Mouse (Mus musculus) frontal cortex, postnatal 36 days (tissue): ENCODE measurements around the gene Reep3.
A peak's percentile ranks its signal among the peaks of the same experiment; 100 is the strongest.
"Not testable (repeated sequence)": the region's sequence is repeated elsewhere in the genome, so short reads cannot be mapped to it uniquely, and the experiment has no call there.

Experiments
- DNase-seq, 2 experiments: peaks; one replicate each; pipeline ENCODE4 v3.0.0; 2022; ENCODE audit warnings: low spot score in 2 of 2

Gene Reep3

DNA sequence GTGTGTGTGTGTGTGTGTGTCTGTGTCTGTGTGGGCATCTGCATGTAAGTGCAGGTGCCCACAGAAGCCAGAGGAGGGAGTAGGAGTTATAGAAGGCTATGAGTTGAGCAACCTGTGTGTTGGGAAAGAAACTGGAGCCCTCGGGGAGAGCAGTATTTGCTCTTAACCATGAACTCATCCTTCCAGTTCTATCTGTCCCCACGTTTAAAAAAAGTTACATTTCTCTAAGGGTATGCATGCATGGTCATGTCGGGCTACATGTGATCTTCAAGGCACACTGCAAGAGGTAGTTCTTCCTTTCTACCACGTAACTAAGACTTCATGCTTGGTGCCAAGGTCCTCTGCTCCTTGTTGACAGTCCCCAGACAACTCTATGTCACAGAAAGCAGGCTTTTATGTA, 78.9 kb downstream of the Reep3 start:
- no peak for DNase-seq

- DNase-seq, result no peak
Measured at GRCm38 (mm10) chr10:67017315-67017714, 79.4 kb downstream of the Reep3 start.

DNA sequence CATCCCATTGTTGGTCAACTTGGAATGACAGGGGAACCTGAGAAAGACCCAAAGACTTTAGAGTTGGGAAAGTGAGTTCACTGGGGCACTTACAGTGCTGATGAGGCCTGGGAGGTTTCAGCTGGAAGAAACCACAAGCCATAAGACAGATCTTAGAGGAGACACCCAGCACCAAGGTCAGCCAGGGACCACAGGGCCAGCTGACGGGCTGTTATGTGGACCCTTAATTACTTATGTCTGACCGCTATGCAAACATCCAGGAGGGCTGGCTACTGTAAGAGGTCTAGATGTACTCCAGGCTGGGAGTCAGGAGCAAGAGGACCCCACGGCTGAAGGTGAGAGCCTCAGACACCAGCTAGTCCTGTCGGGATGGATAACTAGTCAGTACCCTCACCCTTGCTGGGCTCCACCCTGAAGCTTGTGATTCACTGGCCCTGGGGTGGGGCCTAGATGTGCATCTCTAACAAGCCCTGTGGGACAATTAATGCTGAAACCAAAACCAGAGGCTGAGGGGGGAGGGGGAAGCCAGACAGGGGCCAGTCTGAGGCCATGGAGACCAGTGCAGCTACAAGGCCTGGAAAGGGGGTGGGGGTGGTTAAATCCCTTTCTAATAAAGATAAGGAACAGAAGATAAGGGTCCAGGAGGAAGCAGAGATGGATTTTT, 80.0 kb downstream of the Reep3 start:
- DNase-seq, result no peak

DNA sequence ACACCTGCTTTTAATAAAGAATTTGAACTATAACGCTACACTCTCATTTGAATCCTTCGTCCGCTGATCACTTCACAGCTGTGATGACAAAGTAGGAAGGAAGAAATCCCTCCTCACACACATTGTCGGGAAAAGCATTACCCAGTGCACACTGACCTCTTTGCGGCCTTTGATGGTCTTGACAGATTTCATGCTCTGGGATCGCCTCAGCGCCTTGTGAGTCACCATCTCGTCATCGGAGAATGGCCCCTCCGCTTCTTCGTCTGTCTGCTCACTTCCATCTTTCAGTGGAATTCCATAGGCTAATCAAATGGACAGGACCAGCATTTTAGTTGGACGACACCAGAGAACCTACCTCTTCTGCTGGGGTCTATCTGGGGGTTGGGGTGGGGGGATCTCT, 82.0 kb downstream of the Reep3 start:
- no peak for DNase-seq

DNA sequence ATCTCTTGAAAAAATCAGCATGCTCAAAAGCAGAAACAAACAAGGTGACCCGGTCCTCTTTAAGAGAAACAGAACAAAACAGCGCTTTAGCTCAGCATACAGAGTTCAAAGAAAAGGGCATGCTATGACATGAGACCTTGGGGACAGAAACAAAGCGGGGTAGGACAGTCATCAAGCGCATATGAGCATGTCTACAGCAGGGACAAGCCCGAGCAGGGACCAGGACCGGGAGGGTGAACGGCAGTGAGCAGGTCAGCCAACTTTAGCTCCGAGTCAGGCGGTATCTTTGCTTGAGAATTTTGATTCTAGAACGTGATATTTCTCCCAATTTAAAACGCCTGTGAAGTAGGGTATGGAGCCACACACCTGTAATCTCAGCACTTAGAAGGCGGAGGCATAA, 86.2 kb downstream of the Reep3 start:
- DNase-seq, result no peak

DNA sequence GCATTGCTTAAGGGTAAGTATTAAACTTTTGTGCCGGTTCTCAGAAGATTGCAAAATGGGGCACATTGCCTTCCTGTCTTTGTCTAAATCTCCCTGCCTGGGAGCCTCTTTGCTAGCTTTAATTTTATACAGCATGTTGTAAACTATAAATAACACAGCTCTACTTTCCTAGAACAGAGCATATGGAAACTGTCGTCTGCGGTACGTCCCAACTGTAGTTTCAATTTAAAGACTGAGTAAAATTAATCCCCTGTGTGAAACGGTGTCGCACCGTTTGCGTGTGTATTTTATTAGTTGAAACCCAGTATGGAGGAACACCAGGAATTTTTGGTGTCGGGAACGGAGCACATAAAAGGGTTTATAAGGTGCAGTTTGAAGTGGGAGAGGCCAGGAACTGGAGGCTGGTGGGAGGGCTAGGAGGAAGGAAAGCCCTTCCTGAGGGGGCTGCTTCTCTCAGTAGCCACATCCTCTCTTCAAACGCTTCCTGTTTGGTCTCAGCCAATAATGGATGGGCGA, 92.2 kb downstream of the Reep3 start:
- DNase-seq, result peak; percentile 38 to 68

- DNase-seq, result peak in 1 of 2 experiments; percentile 34
Measured at GRCm38 (mm10) chr10:67003743-67004526, 92.8 kb downstream of the Reep3 start.

DNA sequence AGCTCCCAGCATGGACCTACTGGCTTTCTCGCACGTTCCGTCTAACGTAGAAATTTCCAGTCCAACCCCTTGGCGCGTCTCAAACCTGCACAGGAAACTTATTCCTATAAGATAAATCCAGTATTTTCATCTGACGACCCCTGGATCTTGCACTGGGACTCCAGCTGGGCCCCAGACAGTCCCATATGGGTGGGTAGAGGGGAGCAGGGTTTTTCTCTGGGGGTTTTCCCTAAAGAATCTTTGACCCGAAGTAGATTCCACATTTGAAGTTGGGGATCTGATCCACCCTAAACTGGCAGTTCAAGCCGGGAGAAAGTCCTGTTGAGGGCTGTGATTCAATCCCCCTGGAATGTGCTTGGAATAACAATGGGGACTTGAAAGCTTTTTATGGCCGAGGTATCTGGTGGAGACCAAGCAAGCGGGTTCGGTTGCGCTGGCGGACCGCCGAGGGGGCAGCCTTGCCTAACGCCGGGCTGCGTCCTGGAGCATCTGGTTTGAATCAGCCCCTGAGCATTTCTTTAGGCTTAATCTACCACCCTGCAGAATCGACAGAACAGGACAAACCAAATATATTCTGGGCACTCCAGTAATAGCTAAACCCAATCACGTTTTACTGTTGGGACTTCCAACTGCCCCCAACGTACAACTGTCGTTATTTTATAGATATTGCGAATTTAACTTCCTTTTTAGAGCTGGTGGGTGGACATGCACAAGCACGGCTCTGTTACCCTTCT, 93.6 kb downstream of the Reep3 start:
- DNase-seq, result peak; percentile 33 to 48

GRCm38 (mm10) chr10:67002207-67003008, 94.3 kb downstream of the Reep3 start:
- peak in 1 of 2 experiments; percentile 22 for DNase-seq

DNA sequence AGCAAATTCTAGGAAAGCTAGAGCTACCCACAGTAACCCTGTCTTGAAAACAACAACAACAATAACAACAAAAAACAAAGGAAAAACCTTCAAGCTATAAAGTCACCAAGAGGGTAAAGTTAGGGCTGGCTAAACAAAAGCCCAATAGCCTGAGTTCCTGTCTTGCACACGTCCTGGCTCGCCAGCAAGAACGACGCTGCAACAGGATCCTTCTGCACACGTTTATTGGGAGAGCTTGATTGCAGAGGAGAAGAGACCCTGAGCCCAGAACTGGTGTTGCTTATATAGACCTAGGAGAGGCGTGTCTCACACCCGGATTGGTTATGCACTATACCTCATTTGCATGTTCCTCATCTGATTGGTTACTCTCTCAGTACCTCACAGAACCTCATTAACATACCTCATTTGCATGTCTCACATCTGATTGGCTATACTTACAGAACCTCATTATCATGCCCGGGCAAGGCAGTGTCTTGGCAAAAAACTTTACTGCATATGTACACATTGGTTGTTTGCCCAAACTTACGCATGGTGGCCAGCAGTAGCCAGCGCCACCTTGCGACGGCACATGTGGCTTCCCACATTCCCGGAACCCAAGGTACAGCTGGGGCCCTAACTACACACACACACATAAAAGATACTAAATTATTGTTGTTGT, 95.7 kb downstream of the Reep3 start:
- not testable (repeated sequence) for DNase-seq

DNA sequence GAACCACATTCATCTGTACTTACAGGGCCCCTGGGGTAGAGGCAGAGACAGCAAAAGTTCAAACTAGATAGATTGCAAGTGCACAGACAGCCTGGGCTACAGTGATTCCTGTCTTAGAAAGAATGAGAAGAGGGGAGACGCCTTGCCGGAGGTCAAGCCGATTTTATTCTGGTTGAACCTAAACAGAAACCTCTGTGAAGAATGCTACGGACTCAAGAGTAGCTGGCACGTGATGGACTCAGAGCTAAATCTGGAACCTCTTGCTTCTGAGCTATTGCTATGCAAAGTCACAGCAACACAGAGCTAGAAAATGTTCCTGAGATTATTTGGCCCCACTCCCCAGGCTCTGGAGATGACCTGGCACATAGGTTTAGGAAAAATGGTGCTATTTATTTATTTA, 96.6 kb downstream of the Reep3 start:
- no peak for DNase-seq

DNA sequence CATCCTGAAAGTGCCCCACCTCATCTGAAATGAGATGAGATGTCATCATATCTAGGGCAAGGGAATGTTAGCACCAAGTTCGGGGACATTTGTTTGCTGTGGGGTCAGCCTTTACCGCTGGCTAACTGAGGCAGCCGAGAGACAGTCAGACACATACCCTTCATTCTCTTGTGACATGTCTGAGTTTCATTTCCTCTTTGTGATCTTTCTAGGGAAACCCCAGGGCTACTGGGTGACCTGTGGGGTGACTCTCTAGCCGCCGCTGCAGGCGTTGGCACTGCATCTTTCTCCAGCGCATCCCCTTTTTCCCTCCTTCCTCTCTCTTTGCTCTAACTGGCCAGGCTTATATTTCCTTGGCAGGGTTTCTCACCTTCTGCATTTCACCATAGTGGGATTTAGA, 98.0 kb downstream of the Reep3 start:
- DNase-seq, result no peak

DNA sequence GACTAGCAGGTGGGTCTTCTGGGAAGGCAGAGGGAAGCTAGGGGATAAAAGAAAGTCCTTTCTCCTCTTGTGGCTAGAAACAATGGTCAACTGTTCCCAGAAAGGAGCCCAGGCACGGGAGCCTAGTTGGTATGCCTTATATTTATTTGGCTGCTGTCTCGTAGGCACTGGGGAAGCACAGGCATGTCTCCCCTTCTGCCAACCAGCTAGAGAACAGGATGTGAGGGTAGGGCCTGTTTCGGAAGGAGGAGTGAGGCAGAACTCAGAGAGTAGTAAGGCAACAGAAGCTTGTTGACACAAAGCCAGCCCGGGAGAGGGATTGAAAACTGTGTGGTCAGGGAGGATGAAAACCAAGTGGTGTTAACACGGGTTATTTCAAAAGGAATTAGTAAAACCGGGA, 101.6 kb downstream of the Reep3 start:
- DNase-seq, result no peak

DNA sequence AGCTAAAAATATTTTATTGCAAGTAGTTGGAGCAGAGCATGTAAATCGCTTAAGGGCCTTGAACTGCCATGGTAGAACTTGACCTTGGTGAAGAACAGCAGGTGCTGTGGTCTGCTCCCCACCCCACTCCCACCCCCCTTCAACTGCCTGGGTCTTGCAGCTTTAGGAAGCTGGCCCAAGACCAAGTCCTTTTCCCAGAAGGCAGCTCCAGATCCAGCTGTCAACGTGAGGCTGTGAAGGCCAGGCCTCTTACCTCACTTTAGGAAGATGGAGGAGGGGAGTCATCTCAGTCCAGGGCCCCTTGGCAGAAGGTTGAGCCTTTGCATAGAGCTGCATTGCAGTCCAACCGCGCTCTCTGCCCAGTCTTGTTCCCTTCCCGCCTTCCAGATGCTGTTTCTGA, 102.3 kb downstream of the Reep3 start:
- no peak for DNase-seq

DNA sequence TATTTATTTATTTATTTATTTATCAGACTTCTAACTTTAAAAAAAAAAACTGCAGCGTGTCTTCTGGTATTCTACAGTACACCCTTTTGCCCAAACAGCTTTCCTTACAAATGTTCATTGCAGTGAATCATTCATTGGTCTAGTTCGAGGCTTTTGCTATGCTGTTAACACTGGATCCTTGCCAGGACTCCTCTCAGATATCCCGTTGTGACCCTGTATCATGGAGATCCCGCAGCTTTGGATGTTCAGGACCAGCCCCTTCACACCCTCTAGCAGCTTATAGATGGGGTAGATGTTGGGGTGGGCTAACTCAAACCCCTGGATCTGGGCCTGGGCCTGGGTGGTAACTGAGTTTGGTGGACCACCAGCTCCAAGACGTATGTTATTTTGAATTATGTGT, 104.2 kb downstream of the Reep3 start:
- no peak for DNase-seq

- DNase-seq, result no peak
Measured at GRCm38 (mm10) chr10:66990506-66990905, 106.2 kb downstream of the Reep3 start.

GRCm38 (mm10) chr10:66983043-66983442, 113.7 kb downstream of the Reep3 start:
- DNase-seq, result no peak

DNA sequence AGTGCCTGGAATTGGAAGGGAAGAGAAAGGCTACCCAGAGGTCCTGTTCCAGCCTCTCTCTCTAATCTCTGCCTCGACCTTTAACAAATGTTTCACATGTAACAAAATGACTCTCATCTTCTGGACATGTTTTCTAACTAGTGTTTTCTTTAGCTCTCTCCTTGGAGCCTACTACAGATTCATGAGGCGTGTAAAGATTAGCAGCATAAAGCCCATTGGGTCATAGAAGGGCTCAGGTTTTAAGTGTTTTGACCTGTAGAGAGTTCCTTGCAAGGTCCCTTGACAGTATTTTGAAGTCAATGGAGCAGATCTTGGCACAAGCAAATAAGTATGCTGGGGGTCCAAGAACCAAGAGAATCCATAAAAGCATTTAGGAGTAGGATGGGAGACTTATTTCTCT, 118.5 kb downstream of the Reep3 start:
- DNase-seq, result no peak

- no peak for DNase-seq
Measured at GRCm38 (mm10) chr10:66977093-66977492, 119.7 kb downstream of the Reep3 start.

DNA sequence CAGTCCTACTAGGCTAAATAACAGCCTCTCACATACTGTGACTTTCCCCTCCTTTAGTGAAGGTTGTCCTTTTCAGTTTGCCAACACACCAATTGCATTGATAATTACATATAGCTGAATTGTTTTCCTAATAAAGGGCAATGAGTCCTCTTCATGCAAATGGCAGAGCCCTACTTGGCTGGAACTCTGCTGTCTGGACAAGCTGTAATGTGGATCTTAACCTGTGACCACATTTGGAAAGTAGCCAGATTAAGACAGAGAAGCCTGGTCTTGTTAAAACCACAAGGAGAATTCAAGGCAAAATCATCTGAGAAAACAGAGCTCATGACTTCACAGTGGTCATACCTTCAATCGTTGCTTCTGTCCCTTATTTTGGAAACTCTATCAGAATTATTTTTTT, 121.3 kb downstream of the Reep3 start:
- no peak for DNase-seq

- DNase-seq, result no peak
Measured at GRCm38 (mm10) chr10:66974417-66974816, 122.3 kb downstream of the Reep3 start.
